Mouse (Mus musculus): Measurements from ENCODE around the gene Syap1.

The Syap1 gene

GRCm38 (mm10) chrX:162829741-162830140, 58.5 kb downstream of the Syap1 start:
- no peak for DNase-seq

DNA sequence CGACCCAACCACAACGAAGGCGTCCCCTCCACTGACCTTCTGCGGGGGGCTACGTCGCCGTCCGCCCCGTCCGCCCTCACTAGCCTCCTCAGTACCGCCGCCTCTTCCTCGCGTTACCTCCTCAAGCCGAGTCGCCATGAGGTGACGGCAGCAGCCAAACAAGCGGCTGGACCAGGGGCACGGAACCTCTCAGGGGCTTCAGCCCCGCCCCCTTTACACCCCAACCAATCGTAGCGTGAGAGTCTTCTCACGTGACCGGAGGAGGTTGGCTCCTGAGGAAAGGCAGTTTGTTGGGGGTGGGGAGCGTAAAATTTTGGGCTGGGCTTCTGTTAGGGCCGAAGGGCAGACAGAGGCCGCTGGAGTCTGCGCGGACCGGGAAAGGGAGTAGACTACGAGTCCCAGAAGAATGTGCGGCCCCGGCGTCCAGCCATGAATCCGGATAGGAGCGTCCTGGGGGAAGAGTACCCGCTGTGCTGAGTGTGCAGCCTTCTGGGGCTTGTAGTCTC, 59.0 kb downstream of the Syap1 start, which contains the start of gene Txlng:
Gene Txlng (minus strand): TSS at position 252 of the 506 bp plus-strand sequence.
- DNase-seq: peak; percentile 91

GRCm38 (mm10) chrX:162828783-162829182, 59.5 kb downstream of the Syap1 start:
- DNase-seq: no peak

- no peak for DNase-seq
Measured at GRCm38 (mm10) chrX:162828016-162828415, 60.2 kb downstream of the Syap1 start.

All from right cerebral cortex, postnatal 25 days (tissue).